Mouse (Mus musculus): ENCODE measurements around the gene Mtor.

DNA sequence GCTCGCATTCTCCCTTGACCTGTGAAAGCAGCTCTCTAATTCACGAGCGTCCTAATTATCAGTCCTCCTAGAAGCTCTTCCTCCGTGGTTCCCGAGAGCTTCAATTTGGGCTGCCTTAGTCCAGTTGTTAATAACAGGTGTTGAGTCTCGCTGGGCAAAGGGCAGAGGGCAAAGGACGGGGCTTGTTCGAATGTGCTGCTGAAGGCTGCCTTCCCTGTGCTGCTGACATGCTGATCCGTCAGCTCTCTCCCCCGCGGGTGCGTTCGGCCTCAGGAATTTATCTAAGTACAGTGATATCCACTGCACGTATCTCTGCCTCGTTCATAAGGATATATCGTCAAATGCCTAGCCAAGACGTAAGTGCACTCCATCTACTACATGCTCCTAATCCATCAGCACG lies 15.1 kb upstream of the Mtor start:
- no peak for TF ChIP-seq JUND (conservative IDR thresholded peaks at IDR 0.05; ENCODE audit: low read depth, low read length)
- TF ChIP-seq TCF12 (IDR thresholded peaks at IDR 0.05; ENCODE audit: low read depth, low read length): no peak
- no peak for TF ChIP-seq CTCF (conservative IDR thresholded peaks at IDR 0.05 in 1 of 2, IDR thresholded peaks at IDR 0.05 in 1 of 2; ENCODE audit: low read depth in 2 of 2, low read length in 2 of 2)
- TF ChIP-seq ZNF384 (IDR thresholded peaks at IDR 0.05; ENCODE audit: low read depth, low read length): no peak
- TF ChIP-seq MXI1 (IDR thresholded peaks at IDR 0.05; ENCODE audit: low read depth, low read length): no peak
- no peak for TF ChIP-seq CHD1 (IDR thresholded peaks at IDR 0.05; ENCODE audit: low read depth, low read length)
- TF ChIP-seq HCFC1 (IDR thresholded peaks at IDR 0.05; ENCODE audit: low read depth, low read length): no peak
- TF ChIP-seq POLR2A (IDR thresholded peaks at IDR 0.05; ENCODE audit: low read depth, low read length): no peak

Measured in CH12.LX (cell line).